Mouse (Mus musculus) ES-Bruce4 (cell line): ENCODE data around the gene Crabp2. TPM values are rescaled to one million over a fixed set of nuclear protein-coding genes. Genes with fewer than 3 reads are reported as not detected.

Experiments used
- H3K27ac ChIP-seq: 2 replicates; pipeline ENCODE4 v1.5.1; 2012; ENCODE audit warnings: low read length, inconsistent platforms; ENCODE audit not compliant: insufficient read depth
- H3K27me3 ChIP-seq: 2 replicates; pipeline ENCODE4 v1.6.1; 2012; ENCODE audit warnings: mild to moderate bottlenecking, low read length, inconsistent platforms; ENCODE audit not compliant: control insufficient read depth, poor library complexity, insufficient read depth, severe bottlenecking
- H3K36me3 ChIP-seq: 2 replicates; pipeline ENCODE4 v1.6.1; 2012; ENCODE audit warnings: inconsistent platforms, mild to moderate bottlenecking, low read length, moderate library complexity; ENCODE audit not compliant: control insufficient read depth, poor library complexity, insufficient read depth, severe bottlenecking
- H3K4me1 ChIP-seq: one replicate; pipeline ENCODE4 v1.8.1; 2011; ENCODE audit warnings: low read length; ENCODE audit not compliant: control insufficient read depth, insufficient read depth
- H3K4me3 ChIP-seq: 2 replicates; pipeline ENCODE4 v1.5.1; 2011; ENCODE audit warnings: low read depth, mild to moderate bottlenecking, low read length
- H3K9ac ChIP-seq: 2 replicates; pipeline ENCODE4 v1.6.1; 2012; ENCODE audit warnings: low read depth, mild to moderate bottlenecking, inconsistent platforms; ENCODE audit not compliant: poor library complexity, severe bottlenecking
- H3K9me3 ChIP-seq: replicated peaks from 2 replicates; pipeline ENCODE4 v1.6.1; 2012; ENCODE audit warnings: mild to moderate bottlenecking, low read length, inconsistent platforms; ENCODE audit not compliant: control insufficient read depth, poor library complexity, insufficient read depth, severe bottlenecking
- CTCF ChIP-seq: IDR thresholded peaks from one replicate; pipeline ENCODE4 v1.8.1; 2011; ENCODE audit warnings: low read depth, low read length
- EP300 ChIP-seq: IDR thresholded peaks from 2 replicates; pipeline ENCODE4 v1.6.1; 2011; ENCODE audit warnings: low read depth, low read length; ENCODE audit not compliant: insufficient read depth
- POLR2A ChIP-seq: IDR thresholded peaks from one replicate; pipeline ENCODE4 v1.8.1; 2011; ENCODE audit warnings: low read length; ENCODE audit not compliant: insufficient read depth
- polyA plus RNA-seq: library from polyadenylated mRNA; stranded (reverse); fragments of >200 nt; gene quantifications from 2 replicates; pipeline ENCODE4 v1.2.4, GENCODE M21; 2011; ENCODE audit warnings: low read depth; ENCODE audit not compliant: missing spikeins, insufficient read depth, insufficient read length

The Crabp2 gene
- polyA plus RNA-seq, 1 experiment: 12.0 TPM

DNA sequence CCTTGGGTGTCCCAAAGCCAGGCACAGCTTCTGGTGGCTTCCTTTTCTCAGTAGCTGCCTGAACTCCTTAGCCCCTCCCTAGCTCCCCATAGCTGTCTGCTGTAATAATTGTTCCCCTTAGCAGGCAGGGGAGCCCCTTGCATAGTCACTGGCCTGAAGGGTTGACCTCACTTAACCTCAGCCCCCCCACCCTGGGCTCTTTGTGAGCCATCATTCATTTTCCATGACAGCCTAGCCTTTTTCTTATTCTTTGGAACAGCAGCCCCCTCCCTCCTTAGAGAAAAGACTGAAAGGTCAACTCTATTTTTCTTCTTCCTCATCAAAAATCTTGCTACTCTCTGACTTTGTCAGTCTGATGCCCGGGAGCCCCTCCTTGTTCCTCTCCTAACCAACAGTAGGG, 10.5 kb downstream of the Crabp2 start:
- Histone ChIP-seq H3K9me3 (no peaks in the 10 kb centered on the region), H3K9ac (no peak overlapping the region), H3K4me1 (no peaks in the 10 kb centered on the region), H3K27ac (no peak overlapping the region), H3K4me3 (no peak overlapping the region), H3K36me3 (no peaks in the 10 kb centered on the region), H3K27me3 (0 out of 2 replicates have a peak, but pooled peaks cover 2% of the 10 kb centered on the region)
- TF ChIP-seq CTCF: no peak
- no peak for TF ChIP-seq POLR2A

- Histone ChIP-seq H3K4me3 (no peak overlapping the region), H3K27ac (no peak overlapping the region), H3K4me1 (no peaks in the 10 kb centered on the region), H3K27me3 (0 out of 2 replicates have a peak, but pooled peaks cover 2% of the 10 kb centered on the region), H3K9ac (no peak overlapping the region), H3K9me3 (no peaks in the 10 kb centered on the region), H3K36me3 (no peaks in the 10 kb centered on the region)
- TF ChIP-seq POLR2A (no peak), EP300 (no peak), CTCF (no peak)
Observed at GRCm38 (mm10) chr3:87959371-87959770, 10.9 kb downstream of the Crabp2 start.

GRCm38 (mm10) chr3:87960191-87960585, 11.7 kb downstream of the Crabp2 start:
- 0 out of 2 replicates have a peak, but pooled peaks cover 2% of the 10 kb centered on the region for H3K27me3 ChIP-seq
- TF ChIP-seq CTCF: no peak
- no peak for TF ChIP-seq POLR2A
- no peak for TF ChIP-seq EP300
- H3K4me1 ChIP-seq: no peaks in the 10 kb centered on the region
- peak overlapping the region; percentile 41 for H3K4me3 ChIP-seq
- no peaks in the 10 kb centered on the region for H3K9me3 ChIP-seq
- peak overlapping the region; percentile 27; the same call in 1 of the 2 replicates for H3K9ac ChIP-seq
- H3K27ac ChIP-seq: no peak overlapping the region
- no peaks in the 10 kb centered on the region for H3K36me3 ChIP-seq

- H3K9ac ChIP-seq: peak overlapping the region; percentile 27; the same call in 1 of the 2 replicates
- H3K4me1 ChIP-seq: no peaks in the 10 kb centered on the region
- H3K9me3 ChIP-seq: no peaks in the 10 kb centered on the region
- no peak overlapping the region for H3K27ac ChIP-seq
- H3K36me3 ChIP-seq: no peaks in the 10 kb centered on the region
- H3K4me3 ChIP-seq: peak overlapping the region; percentile 41
- peak; percentile 26; the same call in 1 of the 2 replicates for TF ChIP-seq EP300
- peak; percentile 95 for TF ChIP-seq CTCF
- TF ChIP-seq POLR2A: no peak
- 0 out of 2 replicates have a peak, but pooled peaks cover 2% of the 10 kb centered on the region for H3K27me3 ChIP-seq
Observed at GRCm38 (mm10) chr3:87960586-87961191, 12.2 kb downstream of the Crabp2 start.

- Histone ChIP-seq H3K27ac (no peak overlapping the region), H3K36me3 (no peaks in the 10 kb centered on the region), H3K4me1 (peaks cover 1% of the 10 kb centered on the region), H3K9me3 (no peaks in the 10 kb centered on the region), H3K9ac (peak overlapping the region; percentile 51; the same call in 1 of the 2 replicates), H3K4me3 (peak overlapping the region; percentile 84), H3K27me3 (peaks cover 10% of the 10 kb centered on the region)
- TF ChIP-seq CTCF (no peak), POLR2A (no peak), EP300 (no peak)
Observed at GRCm38 (mm10) chr3:87970184-87970938, 21.9 kb downstream of the Crabp2 start.

GRCm38 (mm10) chr3:87970939-87971488, 22.5 kb downstream of the Crabp2 start, which contains the start of gene Nes:
TSS of gene Nes (plus strand) at chr3:87971078.
- H3K4me1 ChIP-seq: peaks cover 1% of the 10 kb centered on the region

More at GRCm38 (mm10) chr3:87970939-87971488, 22.5 kb downstream of the Crabp2 start, which contains the start of gene Nes:
- TF ChIP-seq POLR2A: peak; percentile 9
- peak; percentile 50 for TF ChIP-seq EP300
- no peak for TF ChIP-seq CTCF
- Histone ChIP-seq H3K4me3 (peak within 1 kb of the TSS; percentile 84), H3K9ac (peak within 1 kb of the TSS; percentile 51), H3K9me3 (no peaks in the 10 kb centered on the region), H3K27ac (no peak within 1 kb of the TSS), H3K36me3 (no peaks in the 10 kb centered on the region), H3K27me3 (peaks cover 10% of the 10 kb centered on the region)
